Mouse (Mus musculus) frontal cortex, adult (tissue): Measurements from ENCODE around the gene Dppa3.

Experiments used
- ATAC-seq: cut with Nextera tagmentation; 2 replicates; pipeline ENCODE4 v1.9.2; 2017; ENCODE audit warnings: mild to moderate bottlenecking, moderate library complexity, mixed read lengths; ENCODE audit not compliant: low TSS enrichment

The Dppa3 gene

GRCm38 (mm10) chr6:122626110-122626509, at the start of gene Dppa3:
Gene Dppa3 (plus strand): TSS chr6:122626410.
- no peak for ATAC-seq

- no peak for ATAC-seq
These were observed 49.2 kb upstream of the Dppa3 start for GRCm38 (mm10) chr6:122577030-122577429.

- ATAC-seq, result no peak
These were observed 47.1 kb upstream of the Dppa3 start for GRCm38 (mm10) chr6:122579086-122579485.

- no peak for ATAC-seq
These were observed 35.0 kb upstream of the Dppa3 start for GRCm38 (mm10) chr6:122591027-122591758.

GRCm38 (mm10) chr6:122592905-122593304, 33.3 kb upstream of the Dppa3 start:
- no peak for ATAC-seq

- ATAC-seq, result peak; percentile 96
These were observed 30.6 kb upstream of the Dppa3 start for GRCm38 (mm10) chr6:122595637-122596036.

GRCm38 (mm10) chr6:122596608-122597007, 29.6 kb upstream of the Dppa3 start:
- no peak for ATAC-seq

DNA sequence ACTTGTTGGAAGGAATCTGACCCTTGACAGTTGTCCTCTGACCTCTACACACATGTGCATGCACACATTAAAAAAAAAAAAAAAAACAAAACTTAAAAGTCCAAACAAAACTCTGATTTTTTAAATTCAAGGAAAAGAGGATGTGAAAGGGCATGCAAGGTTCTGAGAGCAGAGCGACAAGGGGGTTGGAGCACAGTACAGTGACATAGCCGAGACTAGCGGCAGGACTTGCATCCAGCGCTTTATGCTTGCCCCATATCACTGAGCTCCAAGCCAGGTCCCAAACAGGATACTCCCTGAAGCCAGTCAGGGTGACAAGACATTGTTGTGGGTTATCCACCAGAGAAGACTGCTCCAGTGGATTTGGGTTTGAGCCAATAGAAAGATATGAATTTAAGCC, 28.2 kb upstream of the Dppa3 start:
- no peak for ATAC-seq

- no peak for ATAC-seq
These were observed 27.8 kb upstream of the Dppa3 start for GRCm38 (mm10) chr6:122598436-122598835.

- no peak for ATAC-seq
These were observed 27.0 kb upstream of the Dppa3 start for GRCm38 (mm10) chr6:122599054-122599737.

GRCm38 (mm10) chr6:122600066-122600646, 26.1 kb upstream of the Dppa3 start:
- ATAC-seq, result no peak

DNA sequence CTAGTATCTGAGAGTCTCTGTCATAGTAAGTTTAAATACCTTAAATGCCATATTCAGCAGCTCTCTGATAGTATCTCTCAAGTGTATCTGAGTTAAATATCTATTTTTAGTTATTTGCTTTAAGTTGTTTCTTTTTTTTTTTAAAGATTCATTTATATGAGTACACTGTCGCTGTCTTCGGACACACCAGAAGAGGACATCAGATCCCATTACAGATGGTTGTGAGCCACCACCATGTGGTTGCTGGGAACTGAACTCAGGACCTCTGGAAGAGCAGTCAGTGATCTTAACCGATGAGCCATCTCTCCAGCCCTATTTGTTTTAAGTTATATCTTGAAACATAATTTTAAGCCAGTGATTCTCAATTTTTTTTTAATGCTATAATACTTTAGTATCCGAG, 25.2 kb upstream of the Dppa3 start:
- no peak for ATAC-seq

GRCm38 (mm10) chr6:122601615-122602014, 24.6 kb upstream of the Dppa3 start:
- ATAC-seq, result no peak

GRCm38 (mm10) chr6:122602242-122602991, 23.8 kb upstream of the Dppa3 start, which contains the start of gene Apobec1:
Gene Apobec1 (minus strand): TSS chr6:122602444.
- ATAC-seq, result peak; percentile 99

DNA sequence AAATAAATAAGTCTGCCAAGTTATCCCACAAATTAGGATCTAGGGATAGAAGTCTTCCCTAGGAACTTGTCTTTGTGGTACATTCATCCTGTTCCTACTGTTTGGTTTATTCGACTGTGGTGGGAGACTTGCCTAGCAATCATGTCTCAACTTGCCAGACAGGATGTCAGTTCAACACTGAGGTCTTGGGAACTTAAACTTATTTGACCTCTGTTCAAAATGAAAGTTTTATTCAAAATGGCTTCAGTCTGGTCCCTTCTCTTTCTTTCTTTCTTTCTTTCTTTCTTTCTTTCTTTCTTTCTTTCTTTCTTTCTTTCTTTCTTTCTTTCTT, 23.3 kb upstream of the Dppa3 start:
- no peak for ATAC-seq

DNA sequence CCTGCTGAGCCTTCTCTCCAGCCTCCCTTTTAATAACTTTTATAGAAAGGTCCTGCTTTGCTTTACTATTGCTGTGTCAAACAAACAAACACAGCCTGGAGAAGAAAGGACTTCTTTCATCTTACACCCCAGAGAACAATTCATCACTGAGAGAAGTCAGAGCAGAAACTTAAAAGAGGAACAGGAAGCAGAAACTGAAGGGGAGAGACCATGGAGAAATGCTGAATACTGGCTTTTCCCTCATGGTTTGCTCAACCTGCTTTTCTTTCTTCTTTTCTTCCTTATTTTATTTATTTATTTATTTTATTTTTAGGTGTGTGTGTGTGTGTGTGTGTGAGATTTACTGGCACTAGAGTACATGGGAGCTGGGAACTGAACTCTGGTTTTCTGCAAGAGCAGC, 21.9 kb upstream of the Dppa3 start:
- no peak for ATAC-seq

- ATAC-seq, result no peak
These were observed 20.7 kb upstream of the Dppa3 start for GRCm38 (mm10) chr6:122605483-122605882.

GRCm38 (mm10) chr6:122606661-122607060, 19.5 kb upstream of the Dppa3 start:
- no peak for ATAC-seq

DNA sequence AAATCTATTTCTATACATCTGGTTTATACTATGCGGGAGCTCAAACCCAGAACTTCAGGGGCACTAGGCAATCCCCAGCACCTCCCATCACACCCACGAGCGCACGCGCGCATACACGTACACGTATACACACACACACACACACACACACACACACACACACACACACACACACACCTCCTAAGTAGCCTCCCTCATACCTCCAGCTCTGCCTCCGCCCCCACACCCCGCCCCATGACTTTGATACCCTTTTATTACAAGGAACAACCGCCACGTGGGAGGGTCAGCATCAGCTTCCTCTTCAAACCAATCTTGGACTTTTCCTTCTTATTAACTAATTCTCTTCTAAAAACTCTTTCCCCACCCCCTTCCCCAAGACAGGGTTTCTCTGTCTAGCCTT, 18.5 kb upstream of the Dppa3 start:
- no peak for ATAC-seq

DNA sequence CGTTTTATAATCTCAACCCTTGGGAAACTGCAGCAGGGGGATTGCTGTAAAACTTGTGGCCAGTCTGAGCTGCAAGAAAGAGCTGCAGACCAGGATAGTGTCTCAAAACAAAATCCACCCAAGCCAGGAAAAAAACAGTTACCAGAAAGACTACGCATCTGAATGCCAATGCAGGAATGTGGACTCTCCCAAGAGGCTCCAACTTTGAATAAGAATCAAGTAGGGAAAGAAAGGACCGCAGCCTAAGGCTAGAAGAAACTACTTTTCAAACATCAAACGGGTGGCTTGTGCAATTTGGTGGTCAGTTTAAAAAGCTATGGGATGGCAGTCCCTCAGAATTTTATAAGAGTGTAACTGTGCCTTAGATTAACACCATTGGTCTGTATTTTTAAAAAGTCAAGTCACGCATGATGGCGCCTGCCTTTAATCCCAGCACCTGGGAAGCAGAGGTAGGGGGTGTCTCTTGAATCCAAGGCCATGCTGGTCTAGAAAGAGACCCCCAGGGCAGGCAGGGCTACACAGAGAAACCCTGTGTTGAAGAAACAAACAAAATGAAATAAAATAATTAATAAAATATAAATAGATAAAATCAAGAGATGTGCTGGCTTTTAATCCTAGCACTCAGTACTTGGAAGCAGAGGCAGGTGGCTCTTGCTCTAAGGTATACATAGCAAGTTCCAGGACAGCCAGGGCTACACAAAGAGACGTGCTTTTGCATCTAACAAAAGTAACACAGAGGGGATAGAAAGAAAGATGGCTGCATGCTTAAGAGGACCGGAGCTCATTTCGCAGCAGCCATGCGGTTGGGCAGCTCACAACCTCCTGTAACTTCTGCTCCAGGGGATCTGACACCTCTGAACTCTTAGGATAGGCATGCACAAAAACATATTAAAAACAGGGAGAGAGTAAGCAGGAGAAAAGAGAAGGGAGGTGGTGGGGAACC, 17.5 kb upstream of the Dppa3 start:
- no peak for ATAC-seq

- ATAC-seq, result no peak
These were observed 16.9 kb upstream of the Dppa3 start for GRCm38 (mm10) chr6:122609377-122609728.
